Mouse (Mus musculus) CH12.LX (cell line): ENCODE data around the gene Pax1. TPM values are rescaled to one million over a fixed set of nuclear protein-coding genes. Genes with fewer than 3 reads are reported as not detected.

Experiments used
- DNase-seq: peaks from one replicate; pipeline ENCODE4 v3.0.0-alpha.2; 2013; ENCODE audit errors: extremely low read depth
- H3K27ac ChIP-seq: 2 replicates; pipeline ENCODE4 v1.5.1; 2012; ENCODE audit warnings: low read depth, mild to moderate bottlenecking, control low read depth, moderate library complexity; ENCODE audit not compliant: insufficient read depth
- H3K27me3 ChIP-seq: replicated peaks from 2 replicates; pipeline ENCODE3; 2012; ENCODE audit warnings: inconsistent platforms
- H3K36me3 ChIP-seq, 2 experiments: replicated peaks in 1 of 2; 2 replicates each; pipeline versions ENCODE3 to v1.6.1; 2012; ENCODE audit warnings: inconsistent platforms in 1 of 2, low read length in 1 of 2, mild to moderate bottlenecking in 1 of 2, mixed read lengths in 1 of 2, moderate library complexity in 1 of 2; ENCODE audit not compliant: control insufficient read depth in 1 of 2, insufficient read depth in 1 of 2
- H3K4me1 ChIP-seq, 2 experiments: 2 replicates each; pipeline ENCODE4 v1.6.1; 2012; ENCODE audit warnings: inconsistent platforms in 1 of 2, moderate library complexity in 1 of 2; ENCODE audit not compliant: insufficient read depth in 2 of 2, control insufficient read depth in 1 of 2
- H3K4me2 ChIP-seq: 2 replicates; pipeline ENCODE4 v1.6.1; 2012; ENCODE audit warnings: low read depth, mild to moderate bottlenecking, control low read depth; ENCODE audit not compliant: poor library complexity, insufficient read depth, severe bottlenecking
- H3K4me3 ChIP-seq, 3 experiments: fragments of 150-350 bp in 1 of 3; sonication (generic) in 1 of 3; replicated peaks in 1 of 3; 2 replicates each; pipeline versions ENCODE3 to v1.5.1; 2011 to 2012; ENCODE audit warnings: low read depth in 2 of 3, low read length in 2 of 3, mild to moderate bottlenecking in 2 of 3, moderate library complexity in 2 of 3, control low read depth in 1 of 3, improper control_type of control experiment in 1 of 3, inconsistent platforms in 1 of 3, mixed read lengths in 1 of 3; ENCODE audit not compliant: poor library complexity in 1 of 3
- H3K79me2 ChIP-seq: replicated peaks from 2 replicates; pipeline ENCODE4 v1.6.1; 2012; ENCODE audit warnings: mild to moderate bottlenecking, moderate library complexity; ENCODE audit not compliant: control insufficient read depth, poor library complexity, insufficient read depth, severe bottlenecking; ENCODE audit errors: extremely low read depth
- H3K9ac ChIP-seq: 2 replicates; pipeline ENCODE4 v1.6.1; 2012; ENCODE audit warnings: low read depth, mild to moderate bottlenecking, control low read depth, moderate library complexity; ENCODE audit not compliant: insufficient read depth
- H3K9me3 ChIP-seq: replicated peaks from 2 replicates; pipeline ENCODE3; 2012; ENCODE audit warnings: low read length, inconsistent platforms, mixed read lengths
- BHLHE40 ChIP-seq: IDR thresholded peaks from 2 replicates; pipeline ENCODE4 v1.6.1; 2011; ENCODE audit warnings: mild to moderate bottlenecking, low read depth, low read length, improper control_type of control experiment
- CHD2 ChIP-seq: IDR thresholded peaks from 2 replicates; pipeline ENCODE4 v1.6.1; 2011; ENCODE audit warnings: low read length, improper control_type of control experiment
- E2F4 ChIP-seq: IDR thresholded peaks from 2 replicates; pipeline ENCODE4 v1.6.1; 2011; ENCODE audit warnings: low read depth, low read length, improper control_type of control experiment; ENCODE audit not compliant: insufficient replicate concordance
- ELF1 ChIP-seq: IDR thresholded peaks from 2 replicates; pipeline ENCODE4 v1.6.1; 2014; ENCODE audit warnings: low read depth, mild to moderate bottlenecking, inconsistent platforms, low read length, improper control_type of control experiment
- EP300 ChIP-seq: IDR thresholded peaks from 2 replicates; pipeline ENCODE4 v1.6.1; 2011; ENCODE audit warnings: low read length, improper control_type of control experiment
- GABPA ChIP-seq: IDR thresholded peaks from 2 replicates; pipeline ENCODE4 v1.6.1; 2012; ENCODE audit warnings: low read depth, low read length, improper control_type of control experiment, inconsistent platforms; ENCODE audit not compliant: insufficient replicate concordance
- HCFC1 ChIP-seq: IDR thresholded peaks from 2 replicates; pipeline ENCODE4 v1.6.1; 2012; ENCODE audit warnings: low read depth, mild to moderate bottlenecking, inconsistent platforms, low read length, improper control_type of control experiment
- IRF4 ChIP-seq: IDR thresholded peaks from 2 replicates; pipeline ENCODE4 v1.6.1; 2014; ENCODE audit warnings: low read depth, mild to moderate bottlenecking, inconsistent platforms, low read length, improper control_type of control experiment
- JUN ChIP-seq: IDR thresholded peaks from 2 replicates; pipeline ENCODE4 v1.6.1; 2011; ENCODE audit warnings: low read depth, mild to moderate bottlenecking, low read length, improper control_type of control experiment, moderate library complexity; ENCODE audit not compliant: insufficient read depth
- JUND ChIP-seq: conservative IDR thresholded peaks from 2 replicates; pipeline ENCODE4 v1.6.1; 2011; ENCODE audit warnings: low read depth, low read length, improper control_type of control experiment
- KAT2A ChIP-seq: IDR thresholded peaks from 2 replicates; pipeline ENCODE4 v1.6.1; 2012; ENCODE audit warnings: low read length, improper control_type of control experiment, inconsistent platforms; ENCODE audit not compliant: insufficient replicate concordance
- MAFK ChIP-seq: IDR thresholded peaks from 2 replicates; pipeline ENCODE4 v1.6.1; 2011; ENCODE audit warnings: low read length, improper control_type of control experiment; ENCODE audit not compliant: insufficient replicate concordance
- MXI1 ChIP-seq: IDR thresholded peaks from 2 replicates; pipeline ENCODE4 v1.6.1; 2011; ENCODE audit warnings: mild to moderate bottlenecking, low read depth, low read length, improper control_type of control experiment
- MYC ChIP-seq: IDR thresholded peaks from 2 replicates; pipeline ENCODE4 v1.6.1; 2011; ENCODE audit warnings: low read depth, mild to moderate bottlenecking, improper control_type of control experiment, low read length
- NRF1 ChIP-seq: IDR thresholded peaks from 2 replicates; pipeline ENCODE4 v1.6.1; 2014; ENCODE audit warnings: low read depth, mild to moderate bottlenecking, inconsistent platforms, low read length, improper control_type of control experiment, moderate library complexity
- PAX5 ChIP-seq: IDR thresholded peaks from 2 replicates; pipeline ENCODE4 v1.6.1; 2012; ENCODE audit warnings: low read length, inconsistent platforms, mixed read lengths
- POLR2A ChIP-seq: IDR thresholded peaks from 2 replicates; pipeline ENCODE4 v1.6.1; 2011; ENCODE audit warnings: low read depth, mild to moderate bottlenecking, improper control_type of control experiment, low read length
- POLR2AphosphoS2 ChIP-seq: IDR thresholded peaks from 2 replicates; pipeline ENCODE4 v1.6.1; 2011; ENCODE audit warnings: low read depth, low read length, improper control_type of control experiment
- RAD21 ChIP-seq: IDR thresholded peaks from 2 replicates; pipeline ENCODE4 v1.6.1; 2011; ENCODE audit warnings: low read depth, mild to moderate bottlenecking, low read length, improper control_type of control experiment, moderate library complexity
- RCOR1 ChIP-seq: conservative IDR thresholded peaks from 2 replicates; pipeline ENCODE4 v1.6.1; 2012; ENCODE audit warnings: low read depth, mild to moderate bottlenecking, inconsistent platforms, low read length, improper control_type of control experiment
- SMC3 ChIP-seq: IDR thresholded peaks from 2 replicates; pipeline ENCODE4 v1.6.1; 2011; ENCODE audit warnings: low read depth, low read length, improper control_type of control experiment
- TCF12 ChIP-seq: IDR thresholded peaks from 2 replicates; pipeline ENCODE4 v1.6.1; 2014; ENCODE audit warnings: low read depth, mild to moderate bottlenecking, inconsistent platforms, low read length, improper control_type of control experiment
- UBTF ChIP-seq: IDR thresholded peaks from 2 replicates; pipeline ENCODE4 v1.6.1; 2012; ENCODE audit warnings: low read depth, mild to moderate bottlenecking, inconsistent platforms, low read length, improper control_type of control experiment, moderate library complexity
- USF1 ChIP-seq: IDR thresholded peaks from 2 replicates; pipeline ENCODE4 v1.6.1; 2014; ENCODE audit warnings: low read depth, mild to moderate bottlenecking, inconsistent platforms, low read length, improper control_type of control experiment
- USF2 ChIP-seq: conservative IDR thresholded peaks from 2 replicates; pipeline ENCODE4 v1.6.1; 2011; ENCODE audit warnings: low read depth, low read length, improper control_type of control experiment
- ZC3H11A ChIP-seq: IDR thresholded peaks from 2 replicates; pipeline ENCODE4 v1.6.1; 2012; ENCODE audit warnings: low read depth, mild to moderate bottlenecking, inconsistent platforms, low read length, improper control_type of control experiment
- ZNF384 ChIP-seq: IDR thresholded peaks from 2 replicates; pipeline ENCODE4 v1.6.1; 2012; ENCODE audit warnings: low read depth, low read length, improper control_type of control experiment, inconsistent platforms
- dilution Hi-C: fragments of 300-500 bp; cut with MboI; formaldehyde crosslinking; loops from 2 replicates; pipeline ENCODE4 v1.14.3; 2020; ENCODE audit warnings: low sequenced_read_pairs; ENCODE audit not compliant: extremely low pct_unique_long_range_greater_than_20kb, extremely low pct_ligation_motif_present
- in situ Hi-C: fragments of 300-500 bp; cut with MboI; formaldehyde crosslinking; loops from 3 replicates; pipeline ENCODE4 v1.14.3; 2019; ENCODE audit warnings: low sequenced_read_pairs, low pct_ligation_motif_present, low pct_unique_long_range_greater_than_20kb, mixed read lengths
- polyA plus RNA-seq: library from polyadenylated mRNA; unstranded; fragments of >175 nt; gene quantifications from 2 replicates; pipeline ENCODE4 v1.2.1, GENCODE M21; 2012; ENCODE audit warnings: low read depth; ENCODE audit not compliant: insufficient read length
- total RNA-seq, 2 experiments: library from RNA; depleted of rRNA; stranded (reverse); fragments of 300-350 nt in 1 of 2; fragments of >200 nt in 1 of 2; gene quantifications; 2 replicates each; pipeline ENCODE4 v1.2.3; 2012 to 2014

Gene Pax1
- total and polyA plus RNA-seq, 3 experiments: not detected

DNA sequence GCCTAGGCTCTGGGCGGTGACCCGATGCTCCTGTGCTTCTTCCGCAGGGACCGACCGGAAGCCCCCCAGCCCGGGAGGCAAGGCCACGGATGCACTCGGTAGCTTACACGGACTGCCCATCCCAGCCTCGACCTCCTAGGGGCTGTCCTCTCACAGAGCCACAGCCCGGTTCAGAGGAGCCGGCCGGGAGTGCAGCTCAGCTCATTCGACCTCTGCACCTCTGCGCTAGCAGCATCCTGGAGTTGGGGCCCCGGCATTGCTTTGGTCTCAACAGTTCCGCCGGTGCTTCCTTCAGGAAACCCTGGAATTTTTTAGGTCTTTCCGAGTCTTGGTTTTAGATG is 11.9 kb downstream of the Pax1 start:
- no peaks in the 10 kb centered on the region for H3K9me3 ChIP-seq
- DNase-seq: no peak
- in situ Hi-C loops: no loop called here
- H3K4me3 ChIP-seq: no peak overlapping the region
- no peaks in the 10 kb centered on the region for H3K36me3 ChIP-seq
- H3K79me2 ChIP-seq: no peaks in the 10 kb centered on the region
- dilution Hi-C loops: no loop called here
- H3K27me3 ChIP-seq: no peaks in the 10 kb centered on the region
- peaks cover 2 to 16% of the 10 kb centered on the region in 2 experiments; a peak in 2 of 4 replicates for H3K4me1 ChIP-seq
- H3K4me2 ChIP-seq: no peak overlapping the region
- no peak overlapping the region for H3K9ac ChIP-seq
- TF ChIP-seq POLR2AphosphoS2 (no peak), JUND (no peak), SMC3 (no peak), RCOR1 (no peak), MXI1 (no peak), UBTF (no peak), HCFC1 (no peak), IRF4 (no peak), KAT2A (no peak), USF1 (no peak), ELF1 (no peak), JUN (no peak), MAFK (no peak), E2F4 (no peak), EP300 (no peak)
- no peak overlapping the region for H3K27ac ChIP-seq

DNA sequence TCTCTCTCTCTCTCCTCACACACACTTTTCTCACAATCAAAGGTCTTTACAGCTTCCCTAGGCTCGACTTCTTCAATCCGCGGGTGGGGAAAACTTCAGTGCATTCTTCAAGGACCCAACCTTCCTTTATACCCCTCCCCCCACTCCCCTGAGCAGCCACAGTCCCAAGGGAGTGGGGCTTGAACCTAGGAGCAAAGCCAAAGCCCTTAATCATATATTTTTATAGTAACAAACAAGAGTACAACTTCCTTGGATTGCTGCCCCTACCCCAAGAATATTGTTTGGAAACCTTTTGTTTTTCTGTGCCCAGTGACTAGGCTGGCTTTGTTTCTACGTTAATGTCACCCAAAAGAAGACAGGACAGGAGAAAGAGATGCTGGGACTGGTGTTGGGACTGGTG is 12.5 kb downstream of the Pax1 start:
- no peak overlapping the region for H3K4me2 ChIP-seq
- no peaks in the 10 kb centered on the region for H3K9me3 ChIP-seq
- no peak overlapping the region for H3K27ac ChIP-seq
- H3K9ac ChIP-seq: no peak overlapping the region
- no peak for TF ChIP-seq RCOR1
- no peak for TF ChIP-seq MYC
- TF ChIP-seq KAT2A: no peak
- no peak for TF ChIP-seq JUND
- no peak for TF ChIP-seq ZC3H11A
- no peak for TF ChIP-seq POLR2A
- TF ChIP-seq IRF4: no peak
- TF ChIP-seq USF2: no peak
- no peak for TF ChIP-seq GABPA
- no peak for TF ChIP-seq HCFC1
- no peak for TF ChIP-seq TCF12
- no peak for TF ChIP-seq RAD21
- no peak for TF ChIP-seq USF1
- TF ChIP-seq NRF1: no peak
- TF ChIP-seq BHLHE40: no peak
- TF ChIP-seq PAX5: no peak
- no peak for TF ChIP-seq CHD2
- no peak for TF ChIP-seq ZNF384
- no peak for TF ChIP-seq MXI1
- DNase-seq: no peak
- H3K4me1 ChIP-seq: peaks cover 2 to 16% of the 10 kb centered on the region in 2 experiments; a peak in 2 of 4 replicates
- no peaks in the 10 kb centered on the region for H3K36me3 ChIP-seq
- no peaks in the 10 kb centered on the region for H3K79me2 ChIP-seq
- no peak overlapping the region for H3K4me3 ChIP-seq
- in situ Hi-C loops (no loop called here), dilution Hi-C loops (no loop called here)
- no peaks in the 10 kb centered on the region for H3K27me3 ChIP-seq
